Mouse (Mus musculus) hindbrain, postnatal 0 days (tissue): ENCODE measurements around the gene Cntn4. TPM values are rescaled to one million over a fixed set of nuclear protein-coding genes. Genes with fewer than 3 reads are reported as not detected.

ENCODE experiments used
- ATAC-seq: fragments of 200-750 bp; cut with Nextera tagmentation; 2 replicates; pipeline ENCODE4 v1.8.0; 2017; ENCODE audit warnings: mild to moderate bottlenecking, moderate TSS enrichment, moderate library complexity
- DNase-seq: peaks from one replicate; pipeline ENCODE4 v3.0.0-alpha.2; 2015; ENCODE audit warnings: low spot score
- H3K27ac ChIP-seq: fragments of 300-500 bp; sonication (generic); 2 replicates; pipeline ENCODE4 v1.5.1; 2014; ENCODE audit warnings: mild to moderate bottlenecking
- H3K27me3 ChIP-seq: fragments of 300-500 bp; sonication (generic); 2 replicates; pipeline ENCODE4 v1.6.1; 2014; ENCODE audit warnings: low read length, mixed read lengths; ENCODE audit not compliant: insufficient read depth
- H3K36me3 ChIP-seq: fragments of 300-500 bp; sonication (generic); 2 replicates; pipeline ENCODE4 v1.6.1; 2014; ENCODE audit warnings: low read length, mixed read lengths; ENCODE audit not compliant: insufficient read depth
- H3K4me1 ChIP-seq: fragments of 300-500 bp; sonication (generic); 2 replicates; pipeline ENCODE4 v1.6.1; 2014; ENCODE audit warnings: antibody characterized with exemption, low read length, mixed read lengths; ENCODE audit not compliant: insufficient read depth
- H3K4me2 ChIP-seq: fragments of 300-500 bp; sonication (generic); 2 replicates; pipeline ENCODE4 v1.6.1; 2014; ENCODE audit warnings: low read depth, mild to moderate bottlenecking, low read length, moderate library complexity, mixed read lengths
- H3K4me3 ChIP-seq: fragments of 300-500 bp; sonication (generic); 2 replicates; pipeline ENCODE4 v1.5.1; 2014; ENCODE audit warnings: low read length
- H3K9ac ChIP-seq: fragments of 300-500 bp; sonication (generic); replicated peaks from 2 replicates; pipeline ENCODE4 v1.6.1; 2014; ENCODE audit warnings: mild to moderate bottlenecking, low read length, moderate library complexity, mixed read lengths
- H3K9me3 ChIP-seq: fragments of 300-500 bp; sonication (generic); 2 replicates; pipeline ENCODE4 v1.6.1; 2016; ENCODE audit warnings: low read length, mixed read lengths
- CTCF ChIP-seq: IDR thresholded peaks from 2 replicates; pipeline ENCODE4 v1.5.1; 2016; ENCODE audit warnings: antibody characterized with exemption, control low read depth, low read depth
- WGBS: fragments of 180-500 bp; shearing (Covaris S2); extraction: QIAGEN DNeasy Blood & Tissue Kit; methylation state at CpG from one replicate; pipeline ENCODE4 v1.1.7; 2014; 5-methylcytosine and 5-hydroxymethylcytosine counted together
- polyA plus RNA-seq: library from polyadenylated mRNA; unstranded; fragments of >200 nt; fragmentation: Nextera tagmentation; extraction: Ambion mirVana; gene quantifications from 2 replicates; pipeline ENCODE4 v1.2.1, GENCODE M21; 2015
- total RNA-seq: library from RNA; depleted of rRNA; stranded (reverse); fragments of >200 nt; gene quantifications from 2 replicates; pipeline ENCODE4 v1.2.3, GENCODE M21; 2014

The Cntn4 gene
- total and polyA plus RNA-seq, 2 experiments from 2014 or later = 17.3 to 21.5 TPM

GRCm38 (mm10) chr6:106646945-106647344, 969.5 kb downstream of the Cntn4 start:
- Histone ChIP-seq H3K36me3 (no peaks in the 10 kb centered on the region), H3K4me2 (no peak overlapping the region), H3K27me3 (no peaks in the 10 kb centered on the region), H3K9me3 (no peaks in the 10 kb centered on the region), H3K4me3 (no peak overlapping the region), H3K4me1 (no peaks in the 10 kb centered on the region), H3K27ac (no peak overlapping the region), H3K9ac (no peak overlapping the region)
- ATAC-seq = no peak
- no peak for TF ChIP-seq CTCF
- no peak for DNase-seq
- 34% methylated on average over 4 of the region's 4 CpGs for whole genome bisulfite sequencing

GRCm38 (mm10) chr6:106663780-106664651, 986.6 kb downstream of the Cntn4 start:
- H3K36me3 ChIP-seq = no peaks in the 10 kb centered on the region
- no peaks in the 10 kb centered on the region for H3K9me3 ChIP-seq
- no peak overlapping the region for H3K9ac ChIP-seq
- H3K27me3 ChIP-seq = no peaks in the 10 kb centered on the region
- 34% methylated on average over 6 of the region's 6 CpGs for WGBS
- 0 out of 2 replicates have a peak, but pooled peaks have one; percentile 43 for ATAC-seq
- H3K27ac ChIP-seq = no peak overlapping the region
- TF ChIP-seq CTCF = peak; percentile 65
- H3K4me1 ChIP-seq = no peaks in the 10 kb centered on the region
- no peak overlapping the region for H3K4me2 ChIP-seq
- H3K4me3 ChIP-seq = no peak overlapping the region
- no peak for DNase-seq

GRCm38 (mm10) chr6:106675581-106675980, 998.1 kb downstream of the Cntn4 start:
- H3K36me3 ChIP-seq = no peaks in the 10 kb centered on the region
- no peaks in the 10 kb centered on the region for H3K27me3 ChIP-seq
- H3K4me2 ChIP-seq = no peak overlapping the region
- TF ChIP-seq CTCF = no peak
- H3K27ac ChIP-seq = no peak overlapping the region
- no peak overlapping the region for H3K4me3 ChIP-seq
- no peaks in the 10 kb centered on the region for H3K4me1 ChIP-seq
- no peaks in the 10 kb centered on the region for H3K9me3 ChIP-seq
- H3K9ac ChIP-seq = no peak overlapping the region
- no peak for DNase-seq
- ATAC-seq = no peak
- 81% methylated on average over 8 of the region's 8 CpGs for WGBS

- no peak overlapping the region for H3K4me2 ChIP-seq
- no peak overlapping the region for H3K4me3 ChIP-seq
- H3K9me3 ChIP-seq = no peaks in the 10 kb centered on the region
- no peak for TF ChIP-seq CTCF
- H3K9ac ChIP-seq = no peak overlapping the region
- DNase-seq = no peak
- no peak overlapping the region for H3K27ac ChIP-seq
- 60% methylated on average over 3 of the region's 3 CpGs for WGBS
- no peaks in the 10 kb centered on the region for H3K4me1 ChIP-seq
- H3K27me3 ChIP-seq = no peaks in the 10 kb centered on the region
- H3K36me3 ChIP-seq = no peaks in the 10 kb centered on the region
- no peak for ATAC-seq
Measured at GRCm38 (mm10) chr6:106701931-106702330, 1024.5 kb downstream of the Cntn4 start.

GRCm38 (mm10) chr6:106705506-106706035, 1028.1 kb downstream of the Cntn4 start:
- TF ChIP-seq CTCF = no peak
- Histone ChIP-seq H3K4me1 (no peaks in the 10 kb centered on the region), H3K36me3 (no peaks in the 10 kb centered on the region), H3K27ac (no peak overlapping the region), H3K9ac (no peak overlapping the region), H3K4me3 (no peak overlapping the region), H3K27me3 (no peaks in the 10 kb centered on the region), H3K4me2 (no peak overlapping the region), H3K9me3 (no peaks in the 10 kb centered on the region)
- 70% methylated on average over 3 of the region's 3 CpGs for WGBS
- DNase-seq = no peak
- ATAC-seq = no peak

GRCm38 (mm10) chr6:106725642-106726041, 1048.2 kb downstream of the Cntn4 start:
- 94% methylated on average over 4 of the region's 4 CpGs for WGBS
- DNase-seq (no peak), ATAC-seq (no peak)
- Histone ChIP-seq H3K9ac (no peak overlapping the region), H3K4me3 (no peak overlapping the region), H3K36me3 (no peaks in the 10 kb centered on the region), H3K27ac (no peak overlapping the region), H3K27me3 (no peaks in the 10 kb centered on the region), H3K9me3 (no peaks in the 10 kb centered on the region), H3K4me1 (no peaks in the 10 kb centered on the region), H3K4me2 (no peak overlapping the region)
- no peak for TF ChIP-seq CTCF

- no peak overlapping the region for H3K9ac ChIP-seq
- ATAC-seq (no peak), DNase-seq (no peak)
- H3K4me2 ChIP-seq = no peak overlapping the region
- no peaks in the 10 kb centered on the region for H3K9me3 ChIP-seq
- TF ChIP-seq CTCF = no peak
- H3K27me3 ChIP-seq = no peaks in the 10 kb centered on the region
- no peaks in the 10 kb centered on the region for H3K36me3 ChIP-seq
- no peak overlapping the region for H3K27ac ChIP-seq
- WGBS = 85% methylated on average over 6 of the region's 6 CpGs
- no peak overlapping the region for H3K4me3 ChIP-seq
- no peaks in the 10 kb centered on the region for H3K4me1 ChIP-seq
Measured at GRCm38 (mm10) chr6:106726078-106726477, 1048.6 kb downstream of the Cntn4 start.
